Mouse (Mus musculus) thymus, adult 18-20 months (tissue): ENCODE results near the gene Zswim9.
"Not testable (repeated sequence)": the region's sequence is repeated elsewhere in the genome, so short reads cannot be mapped to it uniquely, and the experiment has no call there.

Experiments used
- DNase-seq, 2 experiments: peaks; one replicate each; pipeline ENCODE4 v3.0.0; 2022; ENCODE audit warnings: mixed read lengths in 2 of 2

Gene Zswim9

GRCm38 (mm10) chr7:13278308-13278891, at the start of gene Zswim9:
Gene Zswim9 (minus strand): TSS chr7:13278721.
- DNase-seq: peak; percentile 89 to 91

- DNase-seq: no peak
These were observed 45.8 kb upstream of the Zswim9 start, which contains the start of gene Pla2g4c for GRCm38 (mm10) chr7:13324316-13324715. Gene Pla2g4c (plus strand): TSS chr7:13324655.

- no peak for DNase-seq
These were observed 42.9 kb upstream of the Zswim9 start for GRCm38 (mm10) chr7:13321424-13321823.

GRCm38 (mm10) chr7:13314095-13314597, 35.6 kb upstream of the Zswim9 start:
- DNase-seq: no peak

- no peak for DNase-seq
These were observed 32.9 kb upstream of the Zswim9 start for GRCm38 (mm10) chr7:13311401-13311800.

GRCm38 (mm10) chr7:13310493-13311199, 32.1 kb upstream of the Zswim9 start:
- no peak for DNase-seq

- DNase-seq: no peak
These were observed 30.9 kb upstream of the Zswim9 start for GRCm38 (mm10) chr7:13309407-13309806.

GRCm38 (mm10) chr7:13303372-13303771, 24.9 kb upstream of the Zswim9 start:
- DNase-seq: no peak

GRCm38 (mm10) chr7:13302780-13303179, 24.3 kb upstream of the Zswim9 start:
- peak; percentile 32 to 71 for DNase-seq

GRCm38 (mm10) chr7:13301643-13302042, 23.1 kb upstream of the Zswim9 start:
- no peak for DNase-seq

GRCm38 (mm10) chr7:13298821-13299220, 20.3 kb upstream of the Zswim9 start:
- DNase-seq: no peak

GRCm38 (mm10) chr7:13297636-13298035, 19.1 kb upstream of the Zswim9 start:
- no peak for DNase-seq

- no peak for DNase-seq
These were observed 16.7 kb upstream of the Zswim9 start for GRCm38 (mm10) chr7:13295256-13295655.

- no peak for DNase-seq
These were observed 15.6 kb upstream of the Zswim9 start for GRCm38 (mm10) chr7:13293878-13294855.

- DNase-seq: no peak
These were observed 12.8 kb upstream of the Zswim9 start for GRCm38 (mm10) chr7:13291370-13291769.

- DNase-seq: no peak
These were observed 11.6 kb upstream of the Zswim9 start for GRCm38 (mm10) chr7:13290041-13290675.

GRCm38 (mm10) chr7:13288621-13289020, 10.1 kb upstream of the Zswim9 start:
- DNase-seq: no peak

- DNase-seq: not testable (repeated sequence)
These were observed 436 bp upstream of the Zswim9 start for GRCm38 (mm10) chr7:13278957-13279356.

GRCm38 (mm10) chr7:13277833-13278232, 688 bp downstream of the Zswim9 start:
- DNase-seq: no peak

GRCm38 (mm10) chr7:13277081-13277480, 1.4 kb downstream of the Zswim9 start, which contains the start of gene Lig1:
Gene Lig1 (plus strand): TSS chr7:13277283.
- DNase-seq: no peak

GRCm38 (mm10) chr7:13271704-13272103, 6.8 kb downstream of the Zswim9 start:
- DNase-seq: no peak

GRCm38 (mm10) chr7:13269394-13269793, 9.1 kb downstream of the Zswim9 start:
- DNase-seq: no peak
